Mouse (Mus musculus): Measurements from ENCODE around the gene Vmn1r171.
"Not testable (repeated sequence)": the region's sequence is repeated elsewhere in the genome, so short reads cannot be mapped to it uniquely, and the experiment has no call there.

Gene Vmn1r171

GRCm38 (mm10) chr7:23630422-23630821 is at the start of gene Vmn1r171:
Vmn1r171 (plus strand) TSS chr7:23630722.
- no peak for DNase-seq

- not testable (repeated sequence) for DNase-seq
Observed at GRCm38 (mm10) chr7:23605875-23606274, 24.6 kb upstream of the Vmn1r171 start, which contains the start of gene Vmn1r170. Vmn1r170 (plus strand) TSS chr7:23606175.

DNA sequence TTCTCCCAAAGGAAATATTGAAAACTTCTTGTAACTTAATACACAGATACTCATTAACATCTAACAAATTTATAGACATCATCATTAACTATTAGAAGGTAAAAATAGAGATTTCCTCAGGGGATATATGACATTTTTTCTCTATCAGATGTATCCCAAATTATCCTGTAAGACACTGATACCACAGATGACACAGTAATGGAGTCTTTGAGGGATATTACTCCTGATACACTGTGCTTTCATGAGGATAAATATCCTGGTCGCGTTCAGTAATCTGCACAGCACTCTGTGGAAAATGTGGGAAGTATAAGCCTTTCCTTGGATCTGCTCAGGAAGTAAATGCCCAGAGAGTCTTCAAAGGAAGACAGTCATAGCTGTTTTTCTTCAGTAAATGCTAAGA is 27.5 kb downstream of the Vmn1r171 start, which contains the start of gene Vmn1r172:
TSS of gene Vmn1r172 (plus strand) at position 301 of the 400 bp plus-strand sequence.
- DNase-seq = no peak
